Mouse (Mus musculus): Measurements from ENCODE around the gene Gabpb2. TPM values are rescaled to one million over a fixed set of nuclear protein-coding genes. Genes with fewer than 3 reads are reported as not detected.
"Not testable (repeated sequence)": the region's sequence is repeated elsewhere in the genome, so short reads cannot be mapped to it uniquely, and the experiment has no call there.

Gabpb2 gene
- total RNA-seq, 1 experiment from 2014 or later: 53.9 TPM

GRCm38 (mm10) chr3:95132389-95132788 lies 85.3 kb downstream of the Gabpb2 start:
- not testable (repeated sequence) for ATAC-seq (replicated peaks; ENCODE audit: low read depth, poor library complexity, severe bottlenecking)

Other genes with a start within 250 kb of the Gabpb2 start
- gene Pi4kb, start 243.2 kb downstream of the Gabpb2 start, total RNA-seq (2017): 11.6 and 43.0 TPM in 2 replicates
- gene Zfp687, start 202.5 kb downstream of the Gabpb2 start, total RNA-seq (2017): 18.2 and 20.6 TPM in 2 replicates
- 210 and 232 TPM in 2 replicates for gene Psmd4, start 175.3 kb downstream of the Gabpb2 start, total RNA-seq (2017)
- gene Pip5k1a, start 111.0 kb downstream of the Gabpb2 start, total RNA-seq (2017): 13.3 and 19.2 TPM in 2 replicates
- 82.0 and 161 TPM in 2 replicates for gene Vps72, start 106.9 kb downstream of the Gabpb2 start, total RNA-seq (2017)
- not detected in 2 replicates for gene Tmod4, start 93.4 kb downstream of the Gabpb2 start, total RNA-seq (2017)
- 59.6 and 88.2 TPM in 2 replicates for gene Scnm1, start 83.9 kb downstream of the Gabpb2 start, total RNA-seq (2017)
- 2.9 and 6.9 TPM in 2 replicates for gene Lysmd1, start 83.8 kb downstream of the Gabpb2 start, total RNA-seq (2017)
- gene Tnfaip8l2, start 75.6 kb downstream of the Gabpb2 start, total RNA-seq (2017): 21.8 and 38.5 TPM in 2 replicates
- 0.64 and 4.6 TPM in 2 replicates for gene Sema6c, start 57.5 kb downstream of the Gabpb2 start, total RNA-seq (2017)
- gene Cdc42se1, start 10.8 kb upstream of the Gabpb2 start, total RNA-seq (2017): 55.4 and 57.6 TPM in 2 replicates
- gene Mllt11, start 14.3 kb upstream of the Gabpb2 start, total RNA-seq (2017): 7.9 and 9.2 TPM in 2 replicates
- gene Gm128, start 23.7 kb upstream of the Gabpb2 start, total RNA-seq (2017): 0.64 and 0.82 TPM in 2 replicates
- not detected in 2 replicates for gene Bnipl, start 33.3 kb upstream of the Gabpb2 start, total RNA-seq (2017)
- 26.2 and 31.4 TPM in 2 replicates for gene Mindy1, start 63.4 kb upstream of the Gabpb2 start, total RNA-seq (2017)
- gene Prune1, start 64.2 kb upstream of the Gabpb2 start, total RNA-seq (2017): 8.4 and 10.3 TPM in 2 replicates
- gene Anxa9, start 89.3 kb upstream of the Gabpb2 start, total RNA-seq (2017): 5.9 and 12.1 TPM in 2 replicates
- 94.9 and 102 TPM in 2 replicates for gene Cers2, start 96.9 kb upstream of the Gabpb2 start, total RNA-seq (2017)
- 35.8 and 44.9 TPM in 2 replicates for gene Setdb1, start 139.3 kb upstream of the Gabpb2 start, total RNA-seq (2017)
- not detected in 2 replicates for gene 4930558C23Rik, start 184.9 kb upstream of the Gabpb2 start, total RNA-seq (2017)
- gene Arnt, start 216.5 kb upstream of the Gabpb2 start, total RNA-seq (2017): 24.9 and 31.3 TPM in 2 replicates

All from common myeloid progenitor, adult 5-6 weeks (primary cell).